Mouse (Mus musculus) lung, postnatal 0 days (tissue): ENCODE data around the gene Aqp9.

ENCODE experiments used
- CTCF ChIP-seq: IDR thresholded peaks from 2 replicates; pipeline ENCODE4 v1.5.1; 2016; ENCODE audit warnings: antibody characterized with exemption, mild to moderate bottlenecking
- EP300 ChIP-seq: IDR thresholded peaks from 2 replicates; pipeline ENCODE4 v1.6.1; 2016; ENCODE audit warnings: antibody characterized with exemption, mild to moderate bottlenecking, control low read depth

GRCm38 (mm10) chr9:71213636-71214035 lies 45.2 kb upstream of the Aqp9 start:
- TF ChIP-seq EP300 (no peak), CTCF (no peak)
